Mouse (Mus musculus) frontal cortex, adult (tissue): Measurements from ENCODE around the gene Cacnb2.
A peak's percentile ranks its signal among the peaks of the same experiment; 100 is the strongest.

Experiments used
- ATAC-seq: cut with Nextera tagmentation; 2 replicates; pipeline ENCODE4 v1.9.2; 2017; ENCODE audit warnings: mild to moderate bottlenecking, moderate library complexity, mixed read lengths; ENCODE audit not compliant: low TSS enrichment

The Cacnb2 gene

DNA sequence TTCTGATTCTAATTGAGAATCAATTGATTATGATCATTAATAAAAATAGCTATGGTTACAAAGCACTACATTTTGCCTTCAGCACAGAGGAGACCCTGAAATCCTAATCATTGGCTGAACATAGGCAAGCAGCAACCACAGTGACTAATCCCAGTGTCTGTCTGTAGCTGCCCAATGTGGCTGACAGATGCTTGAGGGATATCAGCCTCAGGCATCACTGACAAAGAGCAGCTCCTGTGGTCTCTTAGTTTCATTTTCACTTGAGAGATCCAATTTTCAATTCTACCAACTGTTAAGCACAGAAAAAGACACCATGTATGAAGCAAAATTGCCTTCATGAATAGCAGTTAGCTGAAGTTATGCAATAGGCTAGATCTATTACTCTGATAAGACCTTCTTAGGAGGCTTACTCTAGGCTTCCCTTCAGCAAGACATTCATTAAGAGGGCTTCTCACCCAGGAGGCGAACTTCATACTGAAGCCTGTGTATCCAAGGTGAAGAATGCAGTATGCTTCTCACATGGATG is 358.1 kb downstream of the Cacnb2 start:
- ATAC-seq, result no peak

GRCm38 (mm10) chr2:14961493-14961892 is 358.6 kb downstream of the Cacnb2 start:
- no peak for ATAC-seq

DNA sequence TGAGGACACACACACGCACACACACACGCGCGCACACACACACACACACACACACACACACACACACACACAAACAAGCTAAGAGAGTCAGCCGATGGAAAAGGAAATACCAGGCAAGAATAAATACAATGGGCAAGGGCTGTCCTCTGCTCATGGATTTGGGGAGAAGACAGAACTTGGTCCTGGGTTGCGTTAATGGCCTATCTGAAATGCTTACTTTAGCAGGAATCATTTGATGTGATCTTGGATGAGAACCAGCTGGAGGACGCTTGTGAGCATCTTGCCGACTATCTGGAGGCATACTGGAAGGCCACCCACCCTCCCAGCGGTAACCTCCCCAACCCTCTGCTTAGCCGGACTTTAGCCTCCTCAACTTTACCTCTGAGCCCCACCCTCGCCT is 381.1 kb downstream of the Cacnb2 start:
- ATAC-seq, result no peak

GRCm38 (mm10) chr2:14988451-14988850 is 385.6 kb downstream of the Cacnb2 start:
- peak; percentile 75 for ATAC-seq

DNA sequence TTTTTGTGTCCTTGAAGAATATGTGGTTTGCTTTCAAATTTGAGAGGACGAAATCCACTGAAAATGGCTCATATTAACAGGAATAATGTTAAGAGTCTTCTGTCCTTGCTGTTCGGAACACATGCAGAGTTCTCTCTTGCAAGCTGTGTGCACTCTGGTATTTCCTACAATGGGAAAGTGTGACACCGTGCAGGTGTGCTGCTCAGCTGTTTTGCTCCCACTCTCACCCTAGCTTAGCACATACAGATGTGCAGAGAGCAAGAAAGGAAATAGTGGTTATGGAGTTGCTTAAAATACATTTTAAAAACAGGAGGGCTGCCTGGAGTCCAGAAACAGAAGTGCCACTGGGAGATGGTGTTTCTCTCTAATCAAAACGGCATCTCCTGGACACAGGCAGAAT is 386.5 kb downstream of the Cacnb2 start:
- ATAC-seq, result no peak

GRCm38 (mm10) chr2:14992531-14992930 is 389.6 kb downstream of the Cacnb2 start:
- ATAC-seq, result no peak

GRCm38 (mm10) chr2:14996036-14996435 is 393.1 kb downstream of the Cacnb2 start:
- no peak for ATAC-seq

DNA sequence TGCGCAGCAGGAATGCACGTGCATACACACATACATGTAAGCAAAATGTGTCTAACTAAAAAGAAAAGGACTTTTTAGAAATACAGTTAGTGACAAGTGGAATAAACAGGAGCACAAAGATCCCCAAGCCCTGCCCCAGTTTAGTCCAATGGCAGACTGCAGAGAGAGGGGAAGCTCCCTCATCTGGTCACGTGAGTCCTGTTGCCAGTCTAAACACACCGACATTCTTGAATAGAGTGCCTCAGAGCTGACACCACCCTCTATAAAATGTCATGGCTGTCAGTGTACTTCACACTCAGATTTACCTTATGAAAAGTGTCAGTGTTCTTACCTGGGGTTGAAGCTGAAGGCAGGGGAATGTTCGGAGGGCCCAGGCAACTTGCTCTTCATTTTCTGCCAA is 394.9 kb downstream of the Cacnb2 start:
- ATAC-seq, result no peak

DNA sequence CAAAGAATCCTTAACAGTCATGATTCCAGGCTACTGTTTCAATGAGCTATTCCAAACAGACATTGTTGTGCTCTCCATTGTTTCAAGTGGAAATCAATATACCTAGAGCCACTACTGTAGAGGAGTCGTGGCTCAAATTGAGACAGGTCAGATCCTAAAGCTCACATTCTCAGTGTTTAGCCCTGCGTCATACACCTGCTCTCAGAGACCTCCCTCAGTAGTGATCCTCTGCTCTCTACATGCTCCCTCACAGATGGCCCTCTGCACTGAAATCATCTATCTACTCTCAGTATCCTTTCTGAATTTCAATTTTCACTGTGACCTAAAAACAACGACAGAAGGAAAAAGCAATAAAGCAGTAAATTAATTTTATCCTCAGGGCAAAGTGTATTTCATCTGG is 404.6 kb downstream of the Cacnb2 start:
- no peak for ATAC-seq

- no peak for ATAC-seq
Observed at GRCm38 (mm10) chr2:15008072-15008471, 405.2 kb downstream of the Cacnb2 start.

GRCm38 (mm10) chr2:15026817-15027216 is 423.9 kb downstream of the Cacnb2 start:
- ATAC-seq, result no peak

DNA sequence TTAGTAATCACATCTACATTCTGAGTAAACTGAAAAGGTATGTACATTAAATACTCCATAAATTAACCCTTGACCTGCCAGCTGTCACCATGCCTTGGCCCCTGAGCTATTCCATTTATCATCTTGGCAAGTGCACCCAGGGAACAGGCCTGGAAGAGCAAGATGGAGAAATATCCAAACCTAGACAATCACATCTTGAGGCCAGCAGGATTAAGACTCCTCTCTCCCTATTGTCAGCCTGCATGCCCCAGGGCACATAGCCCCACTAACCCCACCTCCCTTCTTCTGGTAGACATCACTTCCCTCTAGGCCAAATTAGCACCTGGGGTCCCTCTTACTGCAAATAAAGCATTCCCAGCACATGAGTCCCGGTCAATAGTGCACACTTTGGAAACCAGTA is 424.9 kb downstream of the Cacnb2 start:
- no peak for ATAC-seq
